Mouse (Mus musculus) liver, embryonic 13.5 days (tissue): Measurements from ENCODE around the gene Xxylt1. TPM values are rescaled to one million over a fixed set of nuclear protein-coding genes. Genes with fewer than 3 reads are reported as not detected.

ENCODE experiments used
- ATAC-seq: fragments of 200-750 bp; cut with Nextera tagmentation; 2 replicates; pipeline ENCODE4 v1.8.0; 2017; ENCODE audit warnings: low read depth, mild to moderate bottlenecking, moderate number of reproducible peaks, moderate library complexity
- DNase-seq: peaks from one replicate; pipeline ENCODE4 v3.0.0; 2022
- H3K27ac ChIP-seq: fragments of 300-500 bp; sonication (generic); 2 replicates; pipeline ENCODE4 v1.5.1; 2015; ENCODE audit warnings: moderate library complexity, mild to moderate bottlenecking, inconsistent platforms
- H3K27me3 ChIP-seq: fragments of 300-500 bp; sonication (generic); 2 replicates; pipeline ENCODE4 v1.6.1; 2015; ENCODE audit warnings: mild to moderate bottlenecking, inconsistent platforms
- H3K36me3 ChIP-seq: fragments of 300-500 bp; sonication (generic); 2 replicates; pipeline ENCODE4 v1.6.1; 2015; ENCODE audit warnings: mild to moderate bottlenecking, inconsistent platforms
- H3K4me1 ChIP-seq: fragments of 300-500 bp; sonication (generic); replicated peaks from 2 replicates; pipeline ENCODE4 v1.6.1; 2015; ENCODE audit warnings: inconsistent platforms
- H3K4me2 ChIP-seq: fragments of 300-500 bp; sonication (generic); 2 replicates; pipeline ENCODE4 v1.6.1; 2015; ENCODE audit warnings: inconsistent platforms, mild to moderate bottlenecking, moderate library complexity
- H3K4me3 ChIP-seq: fragments of 300-500 bp; sonication (generic); replicated peaks from 2 replicates; pipeline ENCODE4 v1.5.1; 2015; ENCODE audit warnings: mild to moderate bottlenecking, inconsistent platforms
- H3K9ac ChIP-seq: fragments of 300-500 bp; sonication (generic); 2 replicates; pipeline ENCODE4 v1.6.1; 2015; ENCODE audit warnings: mild to moderate bottlenecking, inconsistent platforms
- H3K9me3 ChIP-seq: fragments of 300-500 bp; sonication (generic); replicated peaks from 2 replicates; pipeline ENCODE4 v1.6.1; 2016; ENCODE audit warnings: inconsistent platforms
- WGBS: fragments of 180-500 bp; shearing (Covaris S2); methylation state at CpG from one replicate; pipeline ENCODE4 v1.1.7; 2015; ENCODE audit not compliant: insufficient replicate concordance; 5-methylcytosine and 5-hydroxymethylcytosine counted together
- polyA plus RNA-seq: library from polyadenylated mRNA; unstranded; fragments of >200 nt; fragmentation: Nextera tagmentation; extraction: Ambion mirVana; gene quantifications from 2 replicates; pipeline ENCODE4 v1.2.1, GENCODE M21; 2015

Gene Xxylt1
- polyA plus RNA-seq, 1 experiment from 2014 or later: 3.1 TPM

GRCm38 (mm10) chr16:31076436-31076835 lies 4.8 kb downstream of the Xxylt1 start:
- Histone ChIP-seq H3K4me2 (no peak overlapping the region), H3K9ac (no peak overlapping the region), H3K9me3 (no peaks in the 10 kb centered on the region), H3K36me3 (peaks cover 3% of the 10 kb centered on the region; the same call in 1 of the 2 replicates), H3K4me3 (no peak overlapping the region), H3K27me3 (no peaks in the 10 kb centered on the region), H3K4me1 (peaks cover 20% of the 10 kb centered on the region), H3K27ac (no peak overlapping the region)
- ATAC-seq (no peak), DNase-seq (no peak)
- 81% methylated on average over 8 of the region's 8 CpGs for WGBS

GRCm38 (mm10) chr16:31074324-31074908 lies 6.8 kb downstream of the Xxylt1 start:
- Histone ChIP-seq H3K36me3 (peaks cover 3% of the 10 kb centered on the region; the same call in 1 of the 2 replicates), H3K27ac (no peak overlapping the region), H3K27me3 (no peaks in the 10 kb centered on the region), H3K9me3 (no peaks in the 10 kb centered on the region), H3K4me1 (peaks cover 20% of the 10 kb centered on the region), H3K4me3 (no peak overlapping the region), H3K9ac (no peak overlapping the region), H3K4me2 (no peak overlapping the region)
- 65% methylated on average over 3 of the region's 3 CpGs for WGBS
- no peak for DNase-seq
- no peak for ATAC-seq

- H3K9me3 ChIP-seq: no peaks in the 10 kb centered on the region
- H3K4me2 ChIP-seq: no peak overlapping the region
- no peak for ATAC-seq
- peaks cover 38% of the 10 kb centered on the region for H3K4me1 ChIP-seq
- H3K27me3 ChIP-seq: no peaks in the 10 kb centered on the region
- no peak overlapping the region for H3K27ac ChIP-seq
- DNase-seq: no peak
- H3K4me3 ChIP-seq: no peak overlapping the region
- 76% methylated on average over 6 of the region's 6 CpGs for WGBS
- no peak overlapping the region for H3K9ac ChIP-seq
- no peaks in the 10 kb centered on the region for H3K36me3 ChIP-seq
Observed at GRCm38 (mm10) chr16:31071731-31072130, 9.5 kb downstream of the Xxylt1 start.

GRCm38 (mm10) chr16:31070358-31071133 lies 10.7 kb downstream of the Xxylt1 start:
- no peaks in the 10 kb centered on the region for H3K9me3 ChIP-seq
- ATAC-seq (peak; percentile 39), DNase-seq (peak; percentile 49)
- WGBS: 17% methylated on average over 21 of the region's 21 CpGs
- peak overlapping the region; percentile 49 for H3K4me2 ChIP-seq
- H3K9ac ChIP-seq: no peak overlapping the region
- H3K27me3 ChIP-seq: no peaks in the 10 kb centered on the region
- H3K27ac ChIP-seq: no peak overlapping the region
- no peak overlapping the region for H3K4me3 ChIP-seq
- no peaks in the 10 kb centered on the region for H3K36me3 ChIP-seq
- H3K4me1 ChIP-seq: peaks cover 49% of the 10 kb centered on the region

- DNase-seq (no peak), ATAC-seq (no peak)
- Histone ChIP-seq H3K4me1 (peaks cover 50% of the 10 kb centered on the region), H3K4me3 (no peak overlapping the region), H3K4me2 (no peak overlapping the region), H3K27me3 (no peaks in the 10 kb centered on the region), H3K9me3 (no peaks in the 10 kb centered on the region), H3K27ac (no peak overlapping the region), H3K36me3 (no peaks in the 10 kb centered on the region), H3K9ac (no peak overlapping the region)
- WGBS: 65% methylated on average over 14 of the region's 14 CpGs
Observed at GRCm38 (mm10) chr16:31069211-31070166, 11.7 kb downstream of the Xxylt1 start.

GRCm38 (mm10) chr16:31068280-31068679 lies 13.0 kb downstream of the Xxylt1 start:
- ATAC-seq: no peak

GRCm38 (mm10) chr16:31066344-31067098 lies 14.7 kb downstream of the Xxylt1 start:
- no peaks in the 10 kb centered on the region for H3K9me3 ChIP-seq
- peak overlapping the region; percentile 55 for H3K4me2 ChIP-seq
- WGBS: 12% methylated on average over 15 of the region's 15 CpGs
- peaks cover 50% of the 10 kb centered on the region for H3K4me1 ChIP-seq
- H3K27ac ChIP-seq: peak overlapping the region; percentile 66; the same call in 1 of the 2 replicates
- DNase-seq: no peak
- ATAC-seq: peak; percentile 57
- peak overlapping the region; percentile 32 for H3K4me3 ChIP-seq
- no peaks in the 10 kb centered on the region for H3K36me3 ChIP-seq
- peak overlapping the region; percentile 38; the same call in 1 of the 2 replicates for H3K9ac ChIP-seq
- H3K27me3 ChIP-seq: no peaks in the 10 kb centered on the region

More at GRCm38 (mm10) chr16:31068280-31068679, 13.0 kb downstream of the Xxylt1 start:
- H3K27ac ChIP-seq: no peak overlapping the region
- H3K36me3 ChIP-seq: no peaks in the 10 kb centered on the region
- WGBS: 85% methylated on average over 7 of the region's 7 CpGs
- H3K4me3 ChIP-seq: no peak overlapping the region
- H3K4me2 ChIP-seq: no peak overlapping the region
- H3K9me3 ChIP-seq: no peaks in the 10 kb centered on the region
- H3K9ac ChIP-seq: no peak overlapping the region
- H3K4me1 ChIP-seq: peaks cover 50% of the 10 kb centered on the region
- no peaks in the 10 kb centered on the region for H3K27me3 ChIP-seq
- no peak for DNase-seq

- H3K4me1 ChIP-seq: peaks cover 41% of the 10 kb centered on the region
- H3K27ac ChIP-seq: peak overlapping the region; percentile 66; the same call in 1 of the 2 replicates
- DNase-seq: no peak
- no peak overlapping the region for H3K4me3 ChIP-seq
- 63% methylated on average over 6 of the region's 6 CpGs for WGBS
- no peaks in the 10 kb centered on the region for H3K9me3 ChIP-seq
- no peaks in the 10 kb centered on the region for H3K27me3 ChIP-seq
- no peaks in the 10 kb centered on the region for H3K36me3 ChIP-seq
- no peak overlapping the region for H3K9ac ChIP-seq
- no peak for ATAC-seq
- no peak overlapping the region for H3K4me2 ChIP-seq
Observed at GRCm38 (mm10) chr16:31064782-31065181, 16.4 kb downstream of the Xxylt1 start.

- peaks cover 29% of the 10 kb centered on the region for H3K4me1 ChIP-seq
- H3K9ac ChIP-seq: no peak overlapping the region
- DNase-seq (no peak), ATAC-seq (no peak)
- H3K4me3 ChIP-seq: no peak overlapping the region
- H3K27ac ChIP-seq: no peak overlapping the region
- H3K27me3 ChIP-seq: no peaks in the 10 kb centered on the region
- H3K4me2 ChIP-seq: no peak overlapping the region
- H3K9me3 ChIP-seq: no peaks in the 10 kb centered on the region
- H3K36me3 ChIP-seq: no peaks in the 10 kb centered on the region
- WGBS: 39% methylated on average over 3 of the region's 3 CpGs
Observed at GRCm38 (mm10) chr16:31062918-31063317, 18.3 kb downstream of the Xxylt1 start.

GRCm38 (mm10) chr16:31061246-31061880 lies 19.9 kb downstream of the Xxylt1 start:
- no peak overlapping the region for H3K4me3 ChIP-seq
- H3K9me3 ChIP-seq: no peaks in the 10 kb centered on the region
- WGBS: 75% methylated on average over 11 of the region's 11 CpGs
- H3K9ac ChIP-seq: no peak overlapping the region
- no peak for DNase-seq
- no peak overlapping the region for H3K27ac ChIP-seq
- no peak overlapping the region for H3K4me2 ChIP-seq
- no peaks in the 10 kb centered on the region for H3K27me3 ChIP-seq
- peaks cover 20% of the 10 kb centered on the region for H3K4me1 ChIP-seq
- no peak for ATAC-seq
- no peaks in the 10 kb centered on the region for H3K36me3 ChIP-seq
